ENCODE assay signal across 18 mouse cellular contexts in the genomic region with DNA sequence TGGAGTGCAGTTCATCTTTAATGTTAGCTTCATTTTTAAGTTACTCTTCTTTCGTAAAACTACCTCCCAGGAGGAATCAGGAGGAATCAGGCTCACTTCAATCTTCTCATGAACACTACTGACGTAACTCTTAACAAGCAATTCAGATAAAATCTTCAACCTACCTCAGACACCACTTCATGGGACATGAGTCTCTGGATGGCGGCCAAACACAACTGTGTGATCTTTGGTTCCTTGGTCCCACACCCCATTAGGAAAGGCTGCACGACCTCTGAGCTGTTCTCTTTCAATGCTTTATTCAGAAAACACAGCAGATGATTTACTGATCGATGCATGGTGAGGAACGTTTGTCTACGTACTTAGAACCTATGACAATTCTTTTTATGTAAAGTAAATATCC. TPM values are rescaled to one million over a fixed set of nuclear protein-coding genes. Genes with fewer than 3 reads are reported as not detected.
DNase-seq lines count a peak whose midpoint lies in the region; ATAC-seq and TF ChIP-seq lines count a peak whose summit lies in the region.
"Had no signal": no experiment of that assay in that cellular context is flagged by ENCODE, and none has a peak within 500 bp of the region (broad histone marks: within the 10 kb centered on the region; RNA-seq: fewer than 3 reads in every experiment).

No protein-coding gene starts in this region.

- no peak overlapping the region for H3K4me3 ChIP-seq in gastrocnemius, adult 2 months
- no peak overlapping the region for H3K4me3 ChIP-seq in heart, embryonic 11.5 days (ENCODE audit: low read depth, low read length)
- no peak overlapping the region for H3K4me3 ChIP-seq in lung, embryonic 14.5 days (ENCODE audit: low read depth, low read length)
- H3K4me3 ChIP-seq: forebrain, embryonic 12.5 days; layer of hippocampus, adult 2 months; liver, embryonic 13.5 days; midbrain, embryonic 15.5 days had no signal

- WGBS in heart, embryonic 11.5 days (ENCODE audit: insufficient replicate concordance): 59% methylated on average over 7 of the region's 7 CpGs
- 37% methylated on average over 7 of the region's 7 CpGs for WGBS in lung, embryonic 14.5 days

- H3K27me3 ChIP-seq in heart, embryonic 11.5 days (ENCODE audit: control insufficient read depth, insufficient read depth, low read length): no peaks in the 10 kb centered on the region
- H3K27me3 ChIP-seq in lung, embryonic 14.5 days (ENCODE audit: insufficient read depth, low read length): no peaks in the 10 kb centered on the region
- H3K27me3 ChIP-seq: forebrain, embryonic 12.5 days; liver, embryonic 13.5 days; midbrain, embryonic 15.5 days had no signal

- H3K9ac ChIP-seq in heart, embryonic 11.5 days (ENCODE audit: low read depth, low read length): no peak overlapping the region
- no peak overlapping the region for H3K9ac ChIP-seq in lung, embryonic 14.5 days
- H3K9ac ChIP-seq: forebrain, embryonic 12.5 days; liver, embryonic 13.5 days; midbrain, embryonic 15.5 days had no signal

- no peak for TF ChIP-seq CTCF in gastrocnemius, adult 2 months (IDR thresholded peaks at IDR 0.05)
- TF ChIP-seq CTCF in lung, embryonic 14.5 days (IDR thresholded peaks at IDR 0.05; ENCODE audit: low read depth): no peak

- H3K4me1 ChIP-seq in heart, embryonic 11.5 days (ENCODE audit: control insufficient read depth, insufficient read depth, low read length): peaks cover 16% of the 10 kb centered on the region
- H3K4me1 ChIP-seq in lung, embryonic 14.5 days (ENCODE audit: insufficient read depth): 0 out of 2 replicates have a peak, but pooled peaks cover 2% of the 10 kb centered on the region
- H3K4me1 ChIP-seq: forebrain, embryonic 12.5 days; liver, embryonic 13.5 days; midbrain, embryonic 15.5 days had no signal

- H3K9me3 ChIP-seq in heart, embryonic 11.5 days (replicated peaks; ENCODE audit: control insufficient read depth, low read length): no peaks in the 10 kb centered on the region
- H3K9me3 ChIP-seq in lung, embryonic 14.5 days (ENCODE audit: low read depth, low read length): no peaks in the 10 kb centered on the region
- H3K9me3 ChIP-seq: forebrain, embryonic 12.5 days; G1E; liver, embryonic 13.5 days; midbrain, embryonic 15.5 days had no signal

- intact Hi-C loops in gastrocnemius, adult 2 months (cut with DNase I): no loop called here

- H3K4me2 ChIP-seq in heart, embryonic 11.5 days: no peak overlapping the region; the same call in 1 of the 2 replicates
- no peak overlapping the region for H3K4me2 ChIP-seq in lung, embryonic 14.5 days
- H3K4me2 ChIP-seq: forebrain, embryonic 12.5 days; liver, embryonic 13.5 days; midbrain, embryonic 15.5 days had no signal

- no peak for ATAC-seq in heart, embryonic 11.5 days (replicated peaks; ENCODE audit: insufficient number of reproducible peaks, low FRiP score, low TSS enrichment)
- ATAC-seq in lung, embryonic 14.5 days (ENCODE audit: insufficient read depth): no peak
- ATAC-seq: CD4-positive, CD25-positive, alpha-beta regulatory T cell, adult 4 months; midbrain, embryonic 15.5 days had no signal

- DNase-seq in gastrocnemius, adult 2 months: no peak
- no peak for DNase-seq in gastrocnemius, adult 18-20 months (ENCODE audit: low spot score)
- DNase-seq in heart, postnatal 4 days: peak; percentile 58
- DNase-seq in lung, embryonic 14.5 days: peak; percentile 48
- DNase-seq in lung, adult 18-20 months: no peak
- DNase-seq in lung, postnatal 14 days: peak; percentile 32
- no peak for DNase-seq in adrenal gland, postnatal 25 days
- DNase-seq: cerebellum, adult 9-11 months; gastrocnemius, postnatal 36 days; left cerebral cortex, postnatal 4 days; liver, embryonic 13.5 days; thymus, postnatal 36 days had no signal

- H3K27ac ChIP-seq in gastrocnemius, adult 2 months: peak overlapping the region; percentile 2; the same call in 1 of the 2 replicates
- no peak overlapping the region for H3K27ac ChIP-seq in heart, embryonic 11.5 days (ENCODE audit: low read depth, low read length)
- no peak overlapping the region for H3K27ac ChIP-seq in lung, embryonic 14.5 days (ENCODE audit: low read depth)
- H3K27ac ChIP-seq: forebrain, embryonic 12.5 days; layer of hippocampus, adult 2 months; liver, embryonic 13.5 days; midbrain, embryonic 15.5 days had no signal

- H3K36me3 ChIP-seq in heart, embryonic 11.5 days (ENCODE audit: control insufficient read depth, insufficient read depth, low read length): peaks cover 3% of the 10 kb centered on the region
- peaks cover 30% of the 10 kb centered on the region for H3K36me3 ChIP-seq in lung, embryonic 14.5 days (ENCODE audit: insufficient read depth)

RNA-seq across cellular contexts. Expression of a gene that starts 24.3 kb away (rescaled TPM):
- 10 to 100 TPM; 36.9 to 50.9 TPM for total RNA-seq in gastrocnemius, adult 2 months (2021)
- 10 to 100 TPM; 31.4 to 34.8 TPM for total RNA-seq in gastrocnemius, adult 18-20 months (2021)
- total RNA-seq in heart, postnatal 4 days (2021): 10 to 100 TPM; 45.0 to 45.9 TPM
- 23.0 and 23.7 TPM in 2 replicates for polyA plus RNA-seq in heart, embryonic 11.5 days (2014; fragmentation: Nextera tagmentation; extraction: Ambion mirVana)
- polyA plus RNA-seq in lung, embryonic 14.5 days (2014; fragmentation: Nextera tagmentation; extraction: Ambion mirVana): 35.0 and 37.3 TPM in 2 replicates
- 92.7 and 93.5 TPM in 2 replicates for total RNA-seq in adrenal gland, postnatal 25 days (2021)

Comparison
In these comparisons a context has a peak if more than half of its experiments do, and no peak if none do; other contexts are left out.
1. DNase-seq: peak in heart, postnatal 4 days (single experiment), lung, embryonic 14.5 days (single experiment) and lung, postnatal 14 days (single experiment); none in gastrocnemius, adult 2 months (single experiment), gastrocnemius, adult 18-20 months (single experiment), lung, adult 18-20 months (0 of 2) and adrenal gland, postnatal 25 days (single experiment).